Mouse (Mus musculus) intestine, embryonic 16.5 days (tissue): ENCODE data around the gene Opalin. TPM values are rescaled to one million over a fixed set of nuclear protein-coding genes. Genes with fewer than 3 reads are reported as not detected.

ENCODE experiments used
- ATAC-seq: fragments of 200-750 bp; cut with Nextera tagmentation; 2 replicates; pipeline ENCODE4 v1.8.0; 2017; ENCODE audit warnings: moderate TSS enrichment, moderate library complexity
- H3K27ac ChIP-seq: fragments of 300-500 bp; sonication (generic); 2 replicates; pipeline ENCODE4 v1.5.1; 2014; ENCODE audit warnings: mild to moderate bottlenecking, low read length
- H3K27me3 ChIP-seq: fragments of 300-500 bp; sonication (generic); replicated peaks from 2 replicates; pipeline ENCODE4 v1.6.1; 2014; ENCODE audit warnings: low read length, control low read depth, mixed read lengths; ENCODE audit not compliant: control insufficient read depth, insufficient read depth
- H3K36me3 ChIP-seq: fragments of 300-500 bp; sonication (generic); 2 replicates; pipeline ENCODE4 v1.6.1; 2014; ENCODE audit warnings: low read length, control low read depth; ENCODE audit not compliant: control insufficient read depth, insufficient read depth
- H3K4me1 ChIP-seq: fragments of 300-500 bp; sonication (generic); 2 replicates; pipeline ENCODE4 v1.6.1; 2014; ENCODE audit warnings: low read length, control low read depth, mixed read lengths; ENCODE audit not compliant: control insufficient read depth, insufficient read depth
- H3K4me2 ChIP-seq: fragments of 300-500 bp; sonication (generic); 2 replicates; pipeline ENCODE4 v1.6.1; 2014; ENCODE audit warnings: low read depth, low read length, control low read depth
- H3K4me3 ChIP-seq: fragments of 300-500 bp; sonication (generic); 2 replicates; pipeline ENCODE4 v1.5.1; 2014; ENCODE audit warnings: mild to moderate bottlenecking, low read length
- H3K9ac ChIP-seq: fragments of 300-500 bp; sonication (generic); 2 replicates; pipeline ENCODE4 v1.6.1; 2014; ENCODE audit warnings: low read depth, low read length
- H3K9me3 ChIP-seq: fragments of 300-500 bp; sonication (generic); 2 replicates; pipeline ENCODE4 v1.6.1; 2016; ENCODE audit warnings: low read length, control low read depth; ENCODE audit not compliant: control insufficient read depth
- WGBS: fragments of 180-500 bp; shearing (Covaris S2); extraction: QIAGEN DNeasy Blood & Tissue Kit; methylation state at CpG from one replicate; pipeline ENCODE4 v1.1.7; 2014; 5-methylcytosine and 5-hydroxymethylcytosine counted together
- polyA plus RNA-seq: library from polyadenylated mRNA; unstranded; fragments of >200 nt; fragmentation: Nextera tagmentation; extraction: Ambion mirVana; gene quantifications from 2 replicates; pipeline ENCODE4 v1.2.1, GENCODE M21; 2015

Gene Opalin
- not detected in 2 replicates for polyA plus RNA-seq

- no peak for ATAC-seq
- Histone ChIP-seq H3K27me3 (no peaks in the 10 kb centered on the region), H3K36me3 (no peaks in the 10 kb centered on the region), H3K9me3 (no peaks in the 10 kb centered on the region), H3K27ac (no peak within 1 kb of the TSS), H3K4me1 (no peaks in the 10 kb centered on the region), H3K9ac (no peak within 1 kb of the TSS), H3K4me3 (no peak within 1 kb of the TSS), H3K4me2 (no peak within 1 kb of the TSS)
- 72% methylated on average over 3 of the region's 3 CpGs for WGBS
These were observed at the start of gene Opalin for GRCm38 (mm10) chr19:41076906-41077305. TSS of gene Opalin (minus strand) at chr19:41077113.

- ATAC-seq = no peak
- no peak overlapping the region for H3K27ac ChIP-seq
- H3K4me2 ChIP-seq = no peak overlapping the region
- H3K4me3 ChIP-seq = no peak overlapping the region
- H3K36me3 ChIP-seq = no peaks in the 10 kb centered on the region
- H3K9ac ChIP-seq = no peak overlapping the region
- H3K27me3 ChIP-seq = no peaks in the 10 kb centered on the region
- 37% methylated on average over 3 of the region's 3 CpGs for WGBS
- no peaks in the 10 kb centered on the region for H3K4me1 ChIP-seq
- no peaks in the 10 kb centered on the region for H3K9me3 ChIP-seq
These were observed 46.1 kb upstream of the Opalin start for GRCm38 (mm10) chr19:41123009-41123408.

- 90% methylated on average over 13 of the region's 13 CpGs for WGBS
- no peak overlapping the region for H3K9ac ChIP-seq
These were observed 43.0 kb upstream of the Opalin start for GRCm38 (mm10) chr19:41119924-41120323.

GRCm38 (mm10) chr19:41118346-41118745 is 41.4 kb upstream of the Opalin start:
- no peaks in the 10 kb centered on the region for H3K27me3 ChIP-seq
- H3K4me1 ChIP-seq = no peaks in the 10 kb centered on the region
- H3K9ac ChIP-seq = no peak overlapping the region
- H3K4me3 ChIP-seq = no peak overlapping the region
- no peak for ATAC-seq
- H3K4me2 ChIP-seq = no peak overlapping the region
- H3K9me3 ChIP-seq = no peaks in the 10 kb centered on the region
- H3K27ac ChIP-seq = no peak overlapping the region
- 55% methylated on average over 6 of the region's 6 CpGs for WGBS
- no peaks in the 10 kb centered on the region for H3K36me3 ChIP-seq

More at GRCm38 (mm10) chr19:41119924-41120323, 43.0 kb upstream of the Opalin start:
- Histone ChIP-seq H3K27me3 (no peaks in the 10 kb centered on the region), H3K4me2 (no peak overlapping the region), H3K27ac (no peak overlapping the region), H3K4me3 (no peak overlapping the region), H3K36me3 (no peaks in the 10 kb centered on the region), H3K4me1 (no peaks in the 10 kb centered on the region), H3K9me3 (no peaks in the 10 kb centered on the region)
- ATAC-seq = no peak

DNA sequence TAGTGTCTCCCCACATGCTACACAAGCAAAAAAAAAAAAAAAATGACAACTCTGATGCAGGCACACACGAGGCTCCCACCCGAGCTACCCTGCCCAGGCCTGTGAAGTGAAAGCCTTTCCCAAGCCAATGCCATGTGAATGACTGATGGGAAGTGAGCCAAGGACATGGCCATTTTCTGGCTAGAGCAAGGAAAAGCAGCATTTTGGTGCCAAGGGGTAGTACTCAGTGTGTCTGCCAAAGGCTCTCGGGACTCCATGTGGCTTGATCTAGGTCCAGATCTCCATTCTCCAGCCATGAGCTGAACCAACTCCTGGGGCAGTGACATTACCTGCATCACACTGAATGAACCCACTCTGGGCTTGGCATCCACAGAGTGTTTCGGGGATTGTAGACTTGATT is 40.4 kb upstream of the Opalin start:
- 90% methylated on average over 4 of the region's 4 CpGs for WGBS
- no peak overlapping the region for H3K27ac ChIP-seq
- H3K9ac ChIP-seq = no peak overlapping the region
- no peak overlapping the region for H3K4me3 ChIP-seq
- H3K4me2 ChIP-seq = no peak overlapping the region
- H3K9me3 ChIP-seq = no peaks in the 10 kb centered on the region
- no peaks in the 10 kb centered on the region for H3K27me3 ChIP-seq
- H3K4me1 ChIP-seq = no peaks in the 10 kb centered on the region
- no peaks in the 10 kb centered on the region for H3K36me3 ChIP-seq
- ATAC-seq = no peak

DNA sequence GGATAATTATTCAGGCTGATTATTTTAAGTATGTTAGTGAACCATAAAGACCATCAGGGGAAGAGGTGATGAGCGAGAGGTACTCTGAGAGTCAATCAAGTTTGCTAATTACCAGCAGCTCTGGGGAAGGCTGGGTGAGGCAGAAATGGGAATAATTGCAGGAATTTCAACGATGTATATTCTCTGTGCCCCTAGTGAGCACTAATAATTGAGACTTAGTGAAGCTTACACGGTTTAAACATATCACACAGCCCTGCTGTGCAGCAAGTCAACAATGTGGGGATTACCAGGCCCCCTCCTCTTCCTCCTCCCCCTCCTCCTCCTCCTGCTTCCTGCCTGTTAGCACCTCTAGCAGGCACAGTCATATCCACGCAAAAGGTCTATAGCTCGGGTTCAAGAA is 37.7 kb upstream of the Opalin start:
- Histone ChIP-seq H3K4me3 (no peak overlapping the region), H3K27me3 (no peaks in the 10 kb centered on the region), H3K4me1 (no peaks in the 10 kb centered on the region), H3K4me2 (no peak overlapping the region), H3K27ac (no peak overlapping the region), H3K9ac (no peak overlapping the region), H3K36me3 (no peaks in the 10 kb centered on the region), H3K9me3 (no peaks in the 10 kb centered on the region)
- no peak for ATAC-seq
- 36% methylated on average over 5 of the region's 5 CpGs for WGBS

DNA sequence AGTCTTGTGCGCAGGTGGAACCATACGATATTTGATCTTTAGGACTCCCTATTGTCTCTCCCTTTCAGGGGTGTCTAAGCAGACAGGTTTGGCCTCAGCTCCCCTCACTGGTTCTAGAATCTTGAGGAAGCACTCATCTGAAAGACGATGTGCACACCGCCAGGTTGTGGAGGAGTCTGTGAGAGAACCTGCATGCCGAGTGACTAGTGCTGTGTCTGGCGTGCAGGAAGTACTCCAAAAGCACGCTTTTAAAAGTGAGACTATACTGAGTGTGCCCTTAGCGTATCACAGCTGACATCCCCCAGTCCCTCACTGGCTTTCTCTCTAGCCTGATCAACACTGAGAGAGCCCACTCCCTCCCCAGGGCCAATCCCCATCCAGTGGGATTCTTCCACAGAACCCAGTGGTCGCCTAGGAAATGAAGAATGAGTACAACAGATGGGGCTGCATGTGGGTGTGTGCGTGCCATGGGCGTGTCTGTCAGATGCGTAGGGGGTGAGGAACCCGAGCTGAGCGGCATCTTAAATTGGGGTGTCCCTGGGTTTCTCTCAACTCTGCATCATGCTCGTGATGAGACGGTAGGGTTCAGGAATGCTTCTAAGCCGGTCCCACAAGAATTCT is 37.1 kb upstream of the Opalin start:
- H3K27me3 ChIP-seq = no peaks in the 10 kb centered on the region
- no peak overlapping the region for H3K4me2 ChIP-seq
- H3K27ac ChIP-seq = no peak overlapping the region
- no peaks in the 10 kb centered on the region for H3K4me1 ChIP-seq
- H3K9me3 ChIP-seq = no peaks in the 10 kb centered on the region
- no peaks in the 10 kb centered on the region for H3K36me3 ChIP-seq
- ATAC-seq = no peak
- WGBS = 74% methylated on average over 17 of the region's 17 CpGs
- H3K4me3 ChIP-seq = no peak overlapping the region
- H3K9ac ChIP-seq = no peak overlapping the region

- Histone ChIP-seq H3K27me3 (no peaks in the 10 kb centered on the region), H3K36me3 (no peaks in the 10 kb centered on the region), H3K27ac (no peak overlapping the region), H3K4me1 (no peaks in the 10 kb centered on the region), H3K4me3 (no peak overlapping the region), H3K4me2 (no peak overlapping the region), H3K9me3 (no peaks in the 10 kb centered on the region), H3K9ac (no peak overlapping the region)
- 38% methylated on average over 6 of the region's 6 CpGs for whole genome bisulfite sequencing
- no peak for ATAC-seq
These were observed 35.7 kb upstream of the Opalin start for GRCm38 (mm10) chr19:41112609-41113008.

DNA sequence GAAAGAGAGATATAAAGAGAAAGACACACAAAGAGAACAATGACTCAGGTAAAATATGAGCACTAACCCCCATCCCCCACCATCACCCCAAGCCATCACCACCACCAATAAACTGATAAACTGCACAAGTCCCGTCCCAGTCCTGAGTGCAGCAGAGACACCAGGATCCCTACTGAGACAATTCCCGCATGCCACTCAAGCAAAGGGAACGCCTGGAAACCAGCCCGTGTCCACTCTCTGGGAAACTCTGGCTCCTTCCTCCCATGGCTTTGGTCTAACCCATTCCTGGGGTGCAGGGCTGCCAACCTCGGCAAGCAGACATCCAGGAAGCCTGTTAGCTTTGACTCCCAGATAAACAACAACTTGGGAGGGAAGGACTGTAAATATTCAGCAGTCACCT is 33.1 kb upstream of the Opalin start:
- no peaks in the 10 kb centered on the region for H3K4me1 ChIP-seq
- 44% methylated on average over 5 of the region's 5 CpGs for WGBS
- H3K9ac ChIP-seq = no peak overlapping the region

GRCm38 (mm10) chr19:41109496-41109895 is 32.6 kb upstream of the Opalin start:
- ATAC-seq = no peak
- H3K4me2 ChIP-seq = no peak overlapping the region
- 66% methylated on average over 8 of the region's 8 CpGs for WGBS
- no peaks in the 10 kb centered on the region for H3K27me3 ChIP-seq
- no peaks in the 10 kb centered on the region for H3K36me3 ChIP-seq
- H3K4me1 ChIP-seq = no peaks in the 10 kb centered on the region
- no peaks in the 10 kb centered on the region for H3K9me3 ChIP-seq
- H3K27ac ChIP-seq = no peak overlapping the region
- H3K4me3 ChIP-seq = no peak overlapping the region
- H3K9ac ChIP-seq = no peak overlapping the region

More for the DNA sequence above, 33.1 kb upstream of the Opalin start:
- Histone ChIP-seq H3K27me3 (no peaks in the 10 kb centered on the region), H3K9me3 (no peaks in the 10 kb centered on the region), H3K36me3 (no peaks in the 10 kb centered on the region), H3K4me3 (no peak overlapping the region), H3K4me2 (no peak overlapping the region), H3K27ac (no peak overlapping the region)
- no peak for ATAC-seq
